Mouse (Mus musculus) urinary bladder, adult 2 months (tissue): ENCODE measurements around the gene Sfxn5. TPM values are rescaled to one million over a fixed set of nuclear protein-coding genes. Genes with fewer than 3 reads are reported as not detected.

Experiments used
- DNase-seq: peaks from one replicate; pipeline ENCODE4 v3.0.0; 2022; ENCODE audit warnings: low spot score
- polyA plus RNA-seq: library from polyadenylated mRNA; depleted of rRNA; stranded (reverse); fragments of >200 nt; gene quantifications from 2 replicates; pipeline ENCODE4 v1.2.3, GENCODE M21; 2012

The Sfxn5 gene
- polyA plus RNA-seq, 1 experiment: 3.9 TPM

DNA sequence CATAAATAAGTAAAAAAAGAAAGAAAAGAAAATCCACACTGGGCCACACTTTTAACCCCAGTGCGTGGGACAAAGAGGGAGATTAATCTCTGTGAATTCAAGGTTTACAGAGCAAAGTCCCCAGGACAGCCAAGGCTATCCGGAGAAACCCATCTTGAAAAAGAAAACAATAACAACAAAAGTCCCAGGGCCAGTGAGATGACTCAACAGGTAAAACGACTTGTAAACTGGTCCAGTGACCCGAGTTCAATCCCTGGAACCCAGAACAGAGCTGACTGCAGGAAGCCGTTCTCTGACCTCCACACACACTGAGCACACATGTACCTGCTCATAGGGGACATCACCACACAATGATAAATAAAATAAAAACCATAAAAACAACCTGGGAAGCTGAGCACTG lies 31.2 kb upstream of the Sfxn5 start:
- DNase-seq: no peak

DNA sequence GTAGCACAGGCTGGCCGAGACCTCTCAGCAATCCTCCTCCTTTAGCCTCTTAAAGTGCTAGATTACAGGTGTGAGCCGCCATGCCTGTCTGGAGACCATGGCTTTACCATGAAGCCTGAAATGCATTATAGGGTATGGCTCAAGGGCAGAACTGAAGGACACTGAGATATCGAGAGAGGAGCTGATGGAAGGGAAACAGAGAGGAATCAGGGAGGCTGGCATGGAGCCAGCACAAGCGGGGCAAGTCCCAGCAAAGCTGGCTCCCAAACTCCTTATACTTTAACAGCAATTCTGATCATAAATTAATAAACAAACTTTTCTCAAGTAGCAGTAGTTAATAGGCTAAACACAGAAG lies 30.7 kb upstream of the Sfxn5 start:
- no peak for DNase-seq

DNA sequence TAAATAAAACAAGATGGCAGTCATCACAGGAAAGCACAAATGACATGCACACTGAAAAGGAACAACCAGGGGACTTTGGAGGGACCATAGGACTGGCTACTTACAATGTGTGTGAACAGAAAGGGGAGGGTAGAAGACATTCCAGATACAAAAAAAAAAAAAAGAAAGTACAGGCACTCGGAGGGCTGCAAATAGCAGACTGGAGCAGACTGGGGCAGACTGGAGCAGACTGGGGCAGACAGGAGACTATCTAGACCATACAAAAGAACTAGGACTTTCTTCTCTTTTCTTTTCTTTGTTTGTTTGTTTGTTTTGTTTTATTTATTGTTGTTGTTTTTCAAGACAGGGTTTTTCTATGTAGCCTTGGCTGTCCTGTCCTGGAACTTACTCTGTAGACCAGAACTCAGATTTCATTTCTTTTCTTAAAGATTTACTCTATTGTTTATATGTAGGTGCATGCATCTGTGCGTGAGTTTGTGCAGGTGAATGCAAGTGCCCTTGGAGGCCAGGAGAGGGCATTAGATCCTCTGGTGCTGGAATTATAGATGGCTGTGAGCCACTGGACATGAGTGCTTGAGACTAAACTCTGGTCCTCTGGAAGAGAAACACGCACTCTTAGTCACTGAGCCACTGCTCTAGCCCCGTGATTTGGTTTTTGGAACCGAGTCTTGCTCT lies 30.1 kb upstream of the Sfxn5 start:
- DNase-seq: no peak

- DNase-seq: peak; percentile 13
Measured at GRCm38 (mm10) chr6:85362610-85363009, 29.4 kb upstream of the Sfxn5 start.

- DNase-seq: no peak
Measured at GRCm38 (mm10) chr6:85360311-85360710, 27.1 kb upstream of the Sfxn5 start.

GRCm38 (mm10) chr6:85358877-85359276 lies 25.7 kb upstream of the Sfxn5 start:
- DNase-seq: no peak

DNA sequence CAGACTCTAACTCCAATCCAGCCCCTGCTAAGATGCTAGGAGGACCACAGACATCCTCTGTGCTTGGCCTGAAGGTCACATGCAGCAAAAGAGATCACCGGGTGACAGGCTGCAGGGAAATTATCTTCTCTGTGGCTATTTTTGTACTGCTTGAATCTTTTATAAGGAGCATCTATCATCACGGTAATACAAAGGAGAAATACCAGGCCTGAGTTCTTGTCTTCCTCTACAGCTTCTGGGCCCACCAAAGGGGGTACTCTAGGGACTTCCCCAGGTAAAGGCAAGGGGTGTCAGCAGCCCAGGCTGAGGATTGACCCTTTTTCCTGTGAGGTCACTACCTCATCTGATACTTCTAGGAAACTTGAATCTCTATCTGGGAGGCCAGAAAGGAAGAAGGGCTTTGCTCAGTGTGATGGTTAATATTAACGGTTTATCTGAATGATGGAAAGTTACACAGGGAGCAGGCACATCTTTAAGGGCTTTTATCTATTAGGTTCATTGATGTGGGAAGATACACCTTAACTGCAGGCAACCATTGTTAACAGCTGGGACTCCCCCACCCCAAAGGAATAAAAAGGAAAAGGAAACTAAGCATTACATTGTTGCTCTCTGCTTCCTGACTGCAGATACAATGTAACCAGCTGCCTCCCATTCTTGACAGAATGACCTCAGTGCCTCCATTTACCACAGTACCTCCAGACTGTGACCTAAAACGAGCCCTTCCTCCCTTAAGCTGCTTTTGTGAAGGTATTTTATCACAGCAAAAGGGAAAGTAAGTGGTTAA lies 23.7 kb upstream of the Sfxn5 start:
- DNase-seq: no peak

- DNase-seq: no peak
Measured at GRCm38 (mm10) chr6:85355753-85356152, 22.5 kb upstream of the Sfxn5 start.

DNA sequence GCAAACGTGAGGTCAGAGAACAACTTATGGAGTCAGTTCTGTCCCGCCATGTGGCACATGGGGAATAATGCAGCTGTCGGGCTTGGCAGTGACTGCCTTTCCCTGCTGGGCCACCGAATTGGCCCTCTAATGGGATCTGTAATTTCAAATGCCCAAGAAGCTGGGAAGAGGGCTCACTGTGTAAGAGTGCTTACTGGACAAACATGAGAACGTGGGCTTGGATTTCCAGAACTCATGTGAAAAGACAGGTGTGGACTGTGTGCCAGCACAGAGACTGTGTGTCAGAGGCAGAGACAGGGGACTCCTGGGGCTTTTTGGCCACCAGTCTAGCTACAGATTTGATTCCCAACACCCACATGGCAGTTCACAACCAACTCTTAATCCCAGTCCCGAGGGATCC lies 21.5 kb upstream of the Sfxn5 start:
- DNase-seq: no peak

DNA sequence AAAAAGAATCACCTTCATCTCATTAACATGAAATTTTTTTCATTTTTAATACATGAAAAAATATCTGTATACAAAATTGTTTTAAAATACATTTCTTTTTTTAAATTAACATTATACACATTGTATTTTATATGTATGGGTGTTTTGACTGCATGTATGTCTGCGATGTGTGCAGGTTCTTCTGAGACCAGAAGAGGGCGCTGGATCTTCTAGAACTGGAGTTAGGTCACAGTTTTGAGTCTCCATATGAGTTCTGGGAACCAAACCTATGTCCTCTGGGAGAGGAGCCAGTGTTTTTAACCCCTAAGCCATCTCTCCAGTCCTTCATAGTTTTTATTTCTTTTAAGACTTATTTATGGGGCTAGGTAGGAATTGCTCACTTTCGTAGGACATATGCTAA lies 20.5 kb upstream of the Sfxn5 start:
- DNase-seq: no peak

- DNase-seq: no peak
Measured at GRCm38 (mm10) chr6:85350157-85350556, 16.9 kb upstream of the Sfxn5 start.

DNA sequence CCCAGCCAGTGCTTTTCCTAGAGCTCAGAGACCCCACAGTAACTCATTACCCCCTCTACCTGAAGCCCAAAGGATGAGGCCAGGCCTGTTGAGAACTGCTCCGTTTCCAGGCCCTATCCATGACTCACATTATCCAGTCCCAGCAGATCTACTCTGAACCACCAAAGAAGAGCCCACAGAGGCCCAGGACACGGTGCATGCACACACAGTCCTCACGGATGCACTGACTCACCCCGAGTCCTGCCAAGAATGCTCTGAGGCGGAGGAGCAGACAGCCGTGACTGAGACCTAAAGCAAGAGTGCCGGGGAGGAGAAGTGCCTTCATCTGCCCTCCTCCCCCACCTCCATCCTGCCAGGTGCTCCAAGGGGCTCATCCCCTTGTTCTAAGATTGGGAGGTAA lies 16.0 kb upstream of the Sfxn5 start:
- DNase-seq: no peak

- no peak for DNase-seq
Measured at GRCm38 (mm10) chr6:85348133-85348532, 14.9 kb upstream of the Sfxn5 start.

- DNase-seq: peak; percentile 59
Measured at GRCm38 (mm10) chr6:85346028-85346634, 12.9 kb upstream of the Sfxn5 start.

- no peak for DNase-seq
Measured at GRCm38 (mm10) chr6:85344929-85345328, 11.7 kb upstream of the Sfxn5 start.

DNA sequence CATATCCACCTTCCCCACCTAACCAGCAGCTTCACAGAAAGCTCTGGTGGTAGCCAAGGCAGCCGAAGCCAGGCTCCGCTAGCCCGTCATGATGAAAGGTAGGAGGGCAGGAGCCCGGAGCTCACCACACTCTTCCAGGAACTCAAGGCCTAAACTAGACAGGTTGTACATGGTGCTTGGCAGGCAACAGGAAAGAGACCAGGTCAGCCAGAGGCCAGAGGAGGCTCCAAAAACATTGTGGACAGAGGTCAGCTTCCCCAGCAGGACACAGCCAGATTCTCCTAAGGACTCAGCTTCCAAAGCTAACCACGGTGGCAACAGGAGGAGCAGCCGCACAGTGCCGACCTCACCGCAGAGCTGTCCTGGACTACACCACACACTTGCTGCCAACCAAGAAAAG lies 9.8 kb upstream of the Sfxn5 start:
- peak; percentile 18 for DNase-seq

GRCm38 (mm10) chr6:85341814-85342501 lies 8.7 kb upstream of the Sfxn5 start:
- peak; percentile 19 for DNase-seq

DNA sequence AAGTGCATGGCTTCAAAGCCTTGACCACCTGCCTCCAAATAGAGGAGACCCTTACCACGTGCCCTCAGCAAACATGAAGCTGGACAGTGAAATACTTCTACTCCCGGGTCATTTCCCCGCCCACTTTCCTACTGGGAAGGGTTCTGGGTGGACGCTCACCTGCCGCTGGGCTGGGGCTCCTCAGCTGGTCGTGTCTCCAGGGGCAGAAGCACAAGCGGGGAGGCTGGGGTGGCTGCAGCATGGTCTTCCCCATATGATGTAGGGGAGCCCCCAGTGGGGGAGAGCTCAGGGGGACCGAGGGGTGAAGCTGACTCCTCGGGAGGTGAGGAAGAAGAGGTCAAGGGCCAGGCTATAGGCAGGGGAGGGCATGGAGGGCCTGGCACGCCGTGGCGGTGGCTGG lies 7.0 kb upstream of the Sfxn5 start:
- DNase-seq: no peak

DNA sequence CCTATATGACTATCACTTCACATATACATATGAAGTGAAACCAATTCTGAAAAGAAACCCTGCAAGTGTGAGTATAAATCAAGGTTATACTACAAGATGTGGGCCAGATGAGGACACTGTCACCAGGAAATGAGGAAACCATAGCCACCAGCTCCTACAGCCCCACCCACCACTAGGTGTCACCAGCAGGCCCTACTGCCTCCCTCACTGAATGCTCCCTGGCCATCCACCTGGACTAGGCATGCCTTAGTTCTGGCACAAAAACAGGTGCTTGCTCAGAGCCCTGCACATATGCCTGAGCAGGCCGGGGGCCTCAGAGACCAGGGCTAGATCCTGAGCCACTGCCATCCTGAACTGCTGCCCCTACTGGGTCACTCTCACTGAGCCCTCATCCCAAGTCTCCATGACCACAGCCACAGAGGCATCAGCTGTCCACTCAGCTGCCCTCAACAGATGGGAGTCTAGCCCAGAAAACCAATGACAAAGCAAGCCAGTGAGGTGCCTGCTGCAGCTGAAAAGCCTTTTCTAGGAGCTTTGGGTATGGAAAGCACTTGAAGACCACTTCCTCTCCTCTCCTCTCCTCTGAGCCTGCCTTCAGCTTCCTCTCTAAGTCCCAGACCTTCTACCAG lies 6.2 kb upstream of the Sfxn5 start:
- DNase-seq: no peak

DNA sequence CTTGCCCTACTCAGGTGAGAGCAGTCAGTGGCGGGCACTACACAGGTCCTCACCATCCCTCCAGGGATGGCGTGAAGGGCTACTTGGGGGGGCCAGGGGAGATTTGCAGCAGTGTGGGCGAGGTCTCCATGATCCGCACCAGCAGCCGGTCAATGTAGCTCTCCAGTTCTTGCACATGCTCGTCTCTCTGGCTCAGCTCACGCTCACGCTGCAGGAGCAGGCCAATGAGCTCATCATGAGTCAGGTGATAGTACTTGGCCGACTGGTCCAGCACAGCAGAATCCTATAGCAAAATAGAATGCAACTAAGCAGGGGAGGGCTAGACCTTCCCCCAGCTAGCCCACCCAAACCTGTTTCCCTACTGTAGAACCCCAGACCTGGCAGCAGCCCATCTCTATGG lies 3.7 kb upstream of the Sfxn5 start:
- DNase-seq: no peak

DNA sequence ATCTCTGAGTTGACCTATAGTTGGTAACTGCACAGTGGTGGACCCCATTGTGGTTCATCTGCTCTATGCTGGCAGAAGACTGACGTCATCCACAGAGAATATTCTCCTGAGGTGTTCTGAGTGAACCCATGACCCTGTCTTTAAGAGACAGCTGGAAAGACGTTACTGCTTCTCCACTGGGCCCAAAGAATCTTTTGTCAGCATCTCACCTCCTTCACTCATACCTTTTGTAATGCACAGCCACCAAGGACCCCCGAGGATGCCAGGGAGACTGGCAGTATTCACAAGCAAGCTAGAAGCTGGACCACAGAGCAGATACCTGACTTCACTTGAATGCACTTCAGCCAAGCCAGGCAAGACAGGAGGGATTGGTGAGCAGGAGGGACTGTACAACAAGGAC lies 2.1 kb upstream of the Sfxn5 start:
- DNase-seq: no peak

DNA sequence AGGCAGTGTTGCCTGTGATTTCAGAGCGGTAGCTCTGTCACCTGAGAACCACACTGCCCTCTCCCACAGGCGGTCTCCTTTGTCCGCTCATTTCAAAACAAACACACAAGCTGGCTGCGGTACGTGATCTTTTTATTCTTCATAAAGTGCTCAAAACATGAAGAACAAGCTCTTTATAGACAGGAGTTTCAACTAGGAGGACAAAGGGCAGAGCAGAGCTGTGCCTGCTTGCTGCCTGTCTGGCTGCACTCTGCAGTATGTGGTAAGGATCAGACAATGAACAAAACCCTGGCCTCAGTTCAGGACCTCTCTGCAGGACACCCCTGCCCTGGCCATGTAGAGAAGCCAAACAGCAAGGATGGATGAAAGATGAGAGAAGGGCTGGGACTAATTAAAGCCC lies 1.6 kb upstream of the Sfxn5 start:
- DNase-seq: no peak
